Mouse (Mus musculus) liver, adult 2 months (tissue): ENCODE data around the gene Dync1i1. TPM values are rescaled to one million over a fixed set of nuclear protein-coding genes. Genes with fewer than 3 reads are reported as not detected.
A peak's percentile ranks its signal among the peaks of the same experiment; 100 is the strongest.

Experiments
- DNase-seq: peaks from one replicate; pipeline ENCODE4 v3.0.0-alpha.2; 2011; ENCODE audit warnings: low read depth, low spot score; ENCODE audit errors: extremely low read depth
- H3K27ac ChIP-seq: fragments of 200-500 bp; replicated peaks from 2 replicates; pipeline ENCODE4 v1.5.1; 2012; ENCODE audit warnings: low read depth, mild to moderate bottlenecking, control low read depth, inconsistent platforms, low read length; ENCODE audit not compliant: insufficient read depth
- H3K27me3 ChIP-seq: fragments of 200-500 bp; 2 replicates; pipeline ENCODE4 v1.6.1; 2012; ENCODE audit warnings: mild to moderate bottlenecking, moderate library complexity, low read length, inconsistent platforms; ENCODE audit not compliant: control insufficient read depth, insufficient read depth
- H3K36me3 ChIP-seq: fragments of 200-500 bp; 2 replicates; pipeline ENCODE4 v1.6.1; 2012; ENCODE audit warnings: low read length, inconsistent platforms; ENCODE audit not compliant: control insufficient read depth, insufficient read depth
- H3K4me1 ChIP-seq: fragments of 200-500 bp; 2 replicates; pipeline ENCODE4 v1.6.1; 2011; ENCODE audit warnings: low read length; ENCODE audit not compliant: control insufficient read depth, insufficient read depth
- H3K4me3 ChIP-seq: fragments of 200-500 bp; 2 replicates; pipeline ENCODE4 v1.5.1; 2011; ENCODE audit warnings: low read depth, mild to moderate bottlenecking, control low read depth, low read length, moderate library complexity; ENCODE audit not compliant: insufficient read depth
- H3K79me2 ChIP-seq: fragments of 200-500 bp; 2 replicates; pipeline ENCODE4 v1.6.1; 2012; ENCODE audit warnings: inconsistent platforms, mild to moderate bottlenecking, low read length, moderate library complexity; ENCODE audit not compliant: control insufficient read depth, insufficient read depth
- H3K9ac ChIP-seq: fragments of 200-500 bp; 2 replicates; pipeline ENCODE4 v1.6.1; 2012; ENCODE audit warnings: low read depth, mild to moderate bottlenecking, control low read depth, inconsistent platforms, low read length
- CTCF ChIP-seq: fragments of 200-500 bp; IDR thresholded peaks from 2 replicates; pipeline ENCODE4 v1.5.1; 2011; ENCODE audit warnings: low read depth, low read length, control low read depth
- POLR2A ChIP-seq: fragments of 200-500 bp; IDR thresholded peaks from 2 replicates; pipeline ENCODE4 v1.6.1; 2011; ENCODE audit warnings: low read length, control low read depth; ENCODE audit not compliant: insufficient read depth; ENCODE audit errors: extremely low read depth
- WGBS: fragments of 180-500 bp; shearing (Covaris S2); methylation state at CpG from one replicate; pipeline ENCODE4 v1.1.7; 2018; 5-methylcytosine and 5-hydroxymethylcytosine counted together
- polyA plus RNA-seq: library from polyadenylated mRNA; depleted of rRNA; stranded (reverse); fragments of >200 nt; gene quantifications from 2 replicates; pipeline ENCODE4 v1.2.3, GENCODE M21; 2012
- total RNA-seq: library from RNA; depleted of rRNA; stranded (reverse); fragments of >200 nt; gene quantifications from 2 replicates; pipeline ENCODE4 v1.2.3, GENCODE M21; 2014

The Dync1i1 gene
- total and polyA plus RNA-seq, 2 experiments = not detected

DNA sequence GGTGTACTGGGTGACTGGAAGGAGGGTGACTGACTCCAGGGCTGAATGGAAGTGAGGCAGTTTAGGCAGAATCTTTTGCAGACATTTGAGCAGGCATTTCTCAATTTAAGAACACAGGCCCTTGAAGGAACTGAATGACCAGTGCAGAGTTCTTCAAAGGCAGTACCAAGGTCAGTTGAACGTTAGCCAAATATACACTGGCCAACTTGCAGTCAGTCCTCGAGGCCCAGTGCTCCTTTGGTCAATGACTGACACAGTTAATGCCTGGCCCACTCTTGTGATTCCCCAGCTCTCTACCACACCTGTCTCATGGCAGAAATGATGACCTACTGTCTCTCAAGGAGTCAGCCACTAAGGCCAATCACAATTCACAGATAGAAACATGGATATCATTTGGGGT, 189.6 kb downstream of the Dync1i1 start:
- H3K27ac ChIP-seq = no peak overlapping the region
- WGBS = 43% methylated on average over 2 of the region's 2 CpGs
- peak; percentile 2 for DNase-seq
- no peak overlapping the region for H3K4me3 ChIP-seq
- H3K36me3 ChIP-seq = no peaks in the 10 kb centered on the region
- no peak for TF ChIP-seq POLR2A
- TF ChIP-seq CTCF = no peak
- no peak overlapping the region for H3K9ac ChIP-seq
- H3K4me1 ChIP-seq = no peaks in the 10 kb centered on the region
- H3K27me3 ChIP-seq = no peaks in the 10 kb centered on the region
- H3K79me2 ChIP-seq = no peaks in the 10 kb centered on the region

DNA sequence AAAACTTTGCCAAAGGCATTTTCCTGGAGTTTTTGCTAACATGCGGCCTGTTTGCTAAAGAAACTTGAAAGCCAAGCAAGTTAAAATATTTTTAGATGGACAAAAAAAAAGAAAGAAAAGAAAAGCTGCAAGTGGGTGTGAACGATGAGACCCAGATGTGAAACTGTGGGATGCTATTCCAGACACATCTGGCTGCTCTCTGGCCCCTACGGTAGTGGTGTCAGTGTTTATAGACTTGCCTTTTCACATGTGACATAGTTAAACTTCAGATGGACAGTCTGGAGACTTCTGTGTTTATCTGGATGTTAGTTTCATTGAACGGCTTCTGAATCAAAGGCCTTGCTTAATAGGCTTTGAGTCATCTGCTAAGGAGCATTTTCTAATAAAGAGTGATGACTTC, 195.2 kb downstream of the Dync1i1 start:
- Histone ChIP-seq H3K79me2 (no peaks in the 10 kb centered on the region), H3K4me1 (no peaks in the 10 kb centered on the region), H3K4me3 (no peak overlapping the region), H3K9ac (no peak overlapping the region), H3K27ac (no peak overlapping the region), H3K27me3 (no peaks in the 10 kb centered on the region), H3K36me3 (no peaks in the 10 kb centered on the region)
- 81% methylated on average over 4 of the region's 4 CpGs for WGBS
- no peak for DNase-seq
- TF ChIP-seq CTCF (no peak), POLR2A (no peak)

DNA sequence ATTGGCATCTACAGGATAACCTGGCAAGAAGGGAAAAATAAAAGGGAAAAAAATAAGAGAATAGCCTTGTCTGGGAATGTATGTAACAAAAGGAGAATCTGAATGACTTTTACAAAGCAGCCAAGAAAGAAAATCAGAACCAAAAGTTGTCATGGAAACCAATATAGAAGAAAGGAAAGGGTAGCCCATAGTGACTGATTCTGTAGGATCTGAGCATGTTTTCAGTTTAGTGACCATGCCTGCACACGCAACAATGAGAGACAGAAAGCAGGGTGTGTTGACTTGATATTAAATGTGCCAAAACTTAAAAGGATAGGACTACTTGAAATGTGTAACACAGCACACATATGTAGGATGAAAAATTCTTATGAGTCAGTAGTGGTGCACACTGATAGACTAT, 197.2 kb downstream of the Dync1i1 start:
- H3K79me2 ChIP-seq = no peaks in the 10 kb centered on the region
- H3K27me3 ChIP-seq = no peaks in the 10 kb centered on the region
- no peak overlapping the region for H3K4me3 ChIP-seq
- H3K27ac ChIP-seq = no peak overlapping the region
- no peak overlapping the region for H3K9ac ChIP-seq
- TF ChIP-seq CTCF = no peak
- DNase-seq = no peak
- H3K4me1 ChIP-seq = no peaks in the 10 kb centered on the region
- H3K36me3 ChIP-seq = no peaks in the 10 kb centered on the region
- 95% methylated on average over 1 of the region's 1 CpGs for WGBS

DNA sequence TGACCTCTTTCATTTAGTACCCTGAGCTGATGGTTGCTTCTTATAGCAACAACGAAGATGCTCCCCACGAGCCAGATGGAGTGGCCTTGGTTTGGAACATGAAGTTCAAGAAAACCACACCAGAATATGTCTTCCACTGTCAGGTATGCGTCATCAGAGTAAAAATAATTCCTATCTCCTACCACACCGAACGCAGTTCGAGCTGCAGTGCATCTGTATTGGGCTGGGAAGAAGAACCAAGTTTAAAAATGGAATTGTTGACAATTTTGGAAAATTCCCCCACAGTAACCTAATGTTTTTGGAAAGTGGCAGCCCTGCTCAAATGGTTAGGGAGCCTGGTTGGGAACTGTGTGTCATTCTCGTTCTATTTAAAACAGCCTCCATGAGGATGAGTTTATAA, 197.7 kb downstream of the Dync1i1 start:
- Histone ChIP-seq H3K27ac (no peak overlapping the region), H3K27me3 (no peaks in the 10 kb centered on the region), H3K36me3 (no peaks in the 10 kb centered on the region), H3K4me3 (no peak overlapping the region), H3K79me2 (no peaks in the 10 kb centered on the region), H3K4me1 (no peaks in the 10 kb centered on the region), H3K9ac (no peak overlapping the region)
- WGBS = 91% methylated on average over 7 of the region's 7 CpGs
- no peak for DNase-seq
- TF ChIP-seq CTCF = no peak
- TF ChIP-seq POLR2A = no peak

DNA sequence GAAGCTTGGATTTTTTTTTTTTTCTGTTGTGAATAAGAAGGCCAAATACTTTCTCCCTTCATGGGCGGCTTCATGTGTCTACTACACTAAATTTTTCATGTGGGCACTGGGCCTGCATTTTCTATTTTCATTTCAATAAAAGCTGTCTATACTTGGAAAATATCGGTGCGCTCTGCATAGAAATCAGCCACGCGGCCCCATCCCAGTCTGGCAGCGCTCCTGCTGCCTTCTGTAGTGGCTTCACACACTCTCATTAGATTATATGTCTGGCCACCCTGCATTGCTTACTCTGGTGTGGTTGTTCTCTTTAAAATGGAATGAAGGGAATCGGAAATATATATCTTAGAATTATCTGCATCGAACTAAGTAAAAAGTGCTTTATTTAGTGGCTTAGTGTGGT, 204.7 kb downstream of the Dync1i1 start:
- Histone ChIP-seq H3K4me3 (no peak overlapping the region), H3K9ac (no peak overlapping the region), H3K79me2 (no peaks in the 10 kb centered on the region), H3K4me1 (no peaks in the 10 kb centered on the region), H3K27ac (no peak overlapping the region), H3K27me3 (no peaks in the 10 kb centered on the region), H3K36me3 (no peaks in the 10 kb centered on the region)
- TF ChIP-seq POLR2A = no peak
- no peak for DNase-seq
- 94% methylated on average over 8 of the region's 8 CpGs for WGBS

DNA sequence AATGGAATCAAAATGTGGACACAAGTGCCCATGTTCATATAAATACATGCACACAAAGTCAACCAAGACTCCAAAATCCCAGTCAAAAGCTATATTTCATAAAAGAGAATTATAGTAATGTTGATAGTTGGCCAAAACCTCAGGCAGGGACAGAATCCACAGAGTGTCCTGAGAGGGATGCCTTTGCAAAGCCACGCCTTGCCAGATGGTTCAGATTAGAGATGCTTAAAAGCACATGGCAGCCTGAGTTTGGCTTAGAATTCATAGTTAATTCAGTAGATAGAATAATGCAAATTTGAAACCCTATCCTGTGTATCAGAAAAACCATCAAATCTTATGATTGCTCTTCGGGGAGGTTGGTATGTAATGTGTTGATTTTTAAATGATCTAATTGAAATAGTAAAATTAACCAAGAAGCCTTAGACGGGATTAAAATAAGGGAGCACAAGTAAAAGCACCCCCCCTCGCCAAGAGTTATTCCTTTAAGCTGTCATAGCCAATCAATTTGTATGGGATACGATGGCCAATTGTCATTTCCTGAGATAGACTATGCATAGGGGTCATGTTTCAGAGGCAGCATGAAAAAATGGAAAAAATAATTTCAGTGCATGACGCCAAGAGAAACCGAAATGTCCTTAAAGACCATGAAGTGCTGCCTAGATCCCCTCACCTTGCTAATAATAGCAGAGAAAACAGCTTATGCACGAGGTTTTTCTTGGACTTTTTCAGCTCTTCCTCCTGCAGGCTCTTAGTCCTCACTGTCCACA, 210.3 kb downstream of the Dync1i1 start:
- Histone ChIP-seq H3K79me2 (no peaks in the 10 kb centered on the region), H3K4me1 (no peaks in the 10 kb centered on the region), H3K36me3 (no peaks in the 10 kb centered on the region), H3K27ac (no peak overlapping the region), H3K27me3 (no peaks in the 10 kb centered on the region), H3K4me3 (no peak overlapping the region), H3K9ac (no peak overlapping the region)
- TF ChIP-seq POLR2A (no peak), CTCF (no peak)
- WGBS = 88% methylated on average over 8 of the region's 8 CpGs
- no peak for DNase-seq
